Mouse (Mus musculus): Measurements from ENCODE around the gene Ptprd. TPM values are rescaled to one million over a fixed set of nuclear protein-coding genes. Genes with fewer than 3 reads are reported as not detected.
A peak's percentile ranks its signal among the peaks of the same experiment; 100 is the strongest.

Ptprd gene
- polyA plus RNA-seq, 1 experiment from 2014 or later, result 30.4 TPM

DNA sequence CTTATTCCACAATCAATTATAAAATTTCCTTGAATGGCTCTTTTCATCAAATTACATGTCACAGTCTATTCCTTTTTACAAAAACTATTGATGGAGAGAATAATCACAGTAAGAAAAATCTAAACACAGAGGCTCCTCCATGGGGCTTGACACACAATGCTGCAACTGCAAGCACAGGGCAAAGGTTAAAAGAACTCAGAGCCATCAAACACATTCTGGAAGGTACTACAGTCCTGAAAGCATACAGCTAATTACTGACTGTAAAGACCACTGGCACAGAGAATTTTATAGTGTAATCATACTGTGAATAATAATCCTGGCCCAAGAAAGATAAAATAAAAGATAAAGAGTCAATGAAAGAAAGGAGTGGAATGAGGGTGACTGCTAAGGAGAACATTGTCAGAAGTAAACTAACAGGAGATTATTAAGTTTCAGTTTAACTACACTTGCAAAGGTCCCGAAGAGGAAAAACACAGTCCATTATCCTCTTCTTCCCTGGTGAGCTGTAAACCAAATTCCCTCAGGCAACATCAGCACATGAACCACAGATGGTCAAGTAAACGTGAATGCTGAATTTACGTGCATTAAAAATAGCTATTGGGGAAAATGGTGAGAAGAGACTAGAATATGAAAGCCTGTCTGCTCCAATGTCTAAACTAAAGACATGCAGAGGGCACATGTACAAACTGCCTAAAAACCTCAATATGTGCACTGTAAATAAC is 1861.4 kb downstream of the Ptprd start:
- H3K4me3 ChIP-seq (ENCODE audit: low read depth, low read length), result no peak overlapping the region
- no peak overlapping the region for H3K9ac ChIP-seq (replicated peaks; ENCODE audit: low read depth, low read length)
- H3K4me1 ChIP-seq (ENCODE audit: control insufficient read depth, insufficient read depth, low read length), result peaks cover 13% of the 10 kb centered on the region; the same call in 1 of the 2 replicates
- no peaks in the 10 kb centered on the region for H3K36me3 ChIP-seq (ENCODE audit: control insufficient read depth, insufficient read depth, low read length)
- H3K27me3 ChIP-seq (ENCODE audit: control insufficient read depth, insufficient read depth, low read length), result no peaks in the 10 kb centered on the region
- WGBS, result 45% methylated on average over 3 of the region's 3 CpGs
- H3K27ac ChIP-seq (ENCODE audit: low read length), result no peak overlapping the region
- ATAC-seq (ENCODE audit: insufficient number of reproducible peaks, insufficient read depth, low FRiP score, low read depth), result no peak
- no peak overlapping the region for H3K4me2 ChIP-seq (replicated peaks; ENCODE audit: low read depth, low read length)
- no peaks in the 10 kb centered on the region for H3K9me3 ChIP-seq (ENCODE audit: control insufficient read depth, low read depth, low read length)

- H3K9me3 ChIP-seq (ENCODE audit: control insufficient read depth, low read depth, low read length), result no peaks in the 10 kb centered on the region
- 58% methylated on average over 3 of the region's 3 CpGs for WGBS
- no peak overlapping the region for H3K27ac ChIP-seq (ENCODE audit: low read length)
- H3K36me3 ChIP-seq (ENCODE audit: control insufficient read depth, insufficient read depth, low read length), result no peaks in the 10 kb centered on the region
- no peak overlapping the region for H3K4me3 ChIP-seq (ENCODE audit: low read depth, low read length)
- H3K4me1 ChIP-seq (ENCODE audit: control insufficient read depth, insufficient read depth, low read length), result no peaks in the 10 kb centered on the region
- ATAC-seq (ENCODE audit: insufficient number of reproducible peaks, insufficient read depth, low FRiP score, low read depth), result no peak
- H3K27me3 ChIP-seq (ENCODE audit: control insufficient read depth, insufficient read depth, low read length), result no peaks in the 10 kb centered on the region
- no peak overlapping the region for H3K4me2 ChIP-seq (replicated peaks; ENCODE audit: low read depth, low read length)
- H3K9ac ChIP-seq (replicated peaks; ENCODE audit: low read depth, low read length), result no peak overlapping the region
Observed at GRCm38 (mm10) chr4:76344059-76344458, 1867.7 kb downstream of the Ptprd start.

DNA sequence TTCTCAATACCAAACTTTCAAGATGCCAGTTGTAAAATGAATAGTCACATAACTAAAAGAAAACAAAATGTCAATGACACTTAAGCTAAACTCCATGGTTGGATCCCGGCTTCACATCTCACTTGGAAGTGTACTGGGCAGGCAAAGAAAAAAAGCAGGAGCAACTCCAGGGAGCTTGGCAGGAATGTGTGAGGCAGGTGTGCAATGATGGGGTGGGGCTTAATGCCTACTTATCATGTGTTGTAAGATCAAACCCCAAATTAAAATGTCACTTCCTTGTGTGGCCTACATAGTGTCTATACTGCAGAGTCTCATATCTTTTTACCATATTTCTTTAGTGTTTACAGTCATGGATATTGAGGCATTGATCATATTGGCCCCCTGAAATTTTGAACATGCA is 1873.8 kb downstream of the Ptprd start:
- Histone ChIP-seq H3K4me2 (replicated peaks; ENCODE audit: low read depth, low read length) (no peak overlapping the region), H3K36me3 (ENCODE audit: control insufficient read depth, insufficient read depth, low read length) (no peaks in the 10 kb centered on the region), H3K9me3 (ENCODE audit: control insufficient read depth, low read depth, low read length) (no peaks in the 10 kb centered on the region), H3K4me3 (ENCODE audit: low read depth, low read length) (no peak overlapping the region), H3K27ac (ENCODE audit: low read length) (no peak overlapping the region), H3K9ac (replicated peaks; ENCODE audit: low read depth, low read length) (no peak overlapping the region), H3K27me3 (ENCODE audit: control insufficient read depth, insufficient read depth, low read length) (no peaks in the 10 kb centered on the region), H3K4me1 (ENCODE audit: control insufficient read depth, insufficient read depth, low read length) (no peaks in the 10 kb centered on the region)
- WGBS, result 79% methylated on average over 1 of the region's 1 CpGs
- no peak for ATAC-seq (ENCODE audit: insufficient number of reproducible peaks, insufficient read depth, low FRiP score, low read depth)

GRCm38 (mm10) chr4:76327346-76327745 is 1884.4 kb downstream of the Ptprd start:
- Histone ChIP-seq H3K27me3 (ENCODE audit: control insufficient read depth, insufficient read depth, low read length) (no peaks in the 10 kb centered on the region), H3K4me2 (replicated peaks; ENCODE audit: low read depth, low read length) (peak overlapping the region; percentile 30), H3K36me3 (ENCODE audit: control insufficient read depth, insufficient read depth, low read length) (no peaks in the 10 kb centered on the region), H3K9ac (replicated peaks; ENCODE audit: low read depth, low read length) (no peak overlapping the region), H3K4me1 (ENCODE audit: control insufficient read depth, insufficient read depth, low read length) (peaks cover 10% of the 10 kb centered on the region; the same call in 1 of the 2 replicates), H3K9me3 (ENCODE audit: control insufficient read depth, low read depth, low read length) (no peaks in the 10 kb centered on the region), H3K4me3 (ENCODE audit: low read depth, low read length) (no peak overlapping the region), H3K27ac (ENCODE audit: low read length) (no peak overlapping the region)
- 21% methylated on average over 11 of the region's 11 CpGs for WGBS
- ATAC-seq (ENCODE audit: insufficient number of reproducible peaks, insufficient read depth, low FRiP score, low read depth), result no peak

- Histone ChIP-seq H3K27ac (ENCODE audit: low read length) (no peak overlapping the region), H3K36me3 (ENCODE audit: control insufficient read depth, insufficient read depth, low read length) (no peaks in the 10 kb centered on the region), H3K9ac (replicated peaks; ENCODE audit: low read depth, low read length) (no peak overlapping the region), H3K4me1 (ENCODE audit: control insufficient read depth, insufficient read depth, low read length) (peaks cover 17% of the 10 kb centered on the region; the same call in 1 of the 2 replicates), H3K9me3 (ENCODE audit: control insufficient read depth, low read depth, low read length) (no peaks in the 10 kb centered on the region), H3K27me3 (ENCODE audit: control insufficient read depth, insufficient read depth, low read length) (no peaks in the 10 kb centered on the region), H3K4me2 (replicated peaks; ENCODE audit: low read depth, low read length) (no peak overlapping the region), H3K4me3 (ENCODE audit: low read depth, low read length) (no peak overlapping the region)
- WGBS, result 86% methylated on average over 3 of the region's 3 CpGs
- ATAC-seq (ENCODE audit: insufficient number of reproducible peaks, insufficient read depth, low FRiP score, low read depth), result 0 out of 2 replicates have a peak, but pooled peaks have one; percentile 28
Observed at GRCm38 (mm10) chr4:76325646-76326045, 1886.1 kb downstream of the Ptprd start.

- Histone ChIP-seq H3K9ac (replicated peaks; ENCODE audit: low read depth, low read length) (no peak overlapping the region), H3K36me3 (ENCODE audit: control insufficient read depth, insufficient read depth, low read length) (no peaks in the 10 kb centered on the region), H3K27ac (ENCODE audit: low read length) (no peak overlapping the region), H3K4me3 (ENCODE audit: low read depth, low read length) (no peak overlapping the region), H3K9me3 (ENCODE audit: control insufficient read depth, low read depth, low read length) (no peaks in the 10 kb centered on the region), H3K4me1 (ENCODE audit: control insufficient read depth, insufficient read depth, low read length) (peaks cover 19% of the 10 kb centered on the region; the same call in 1 of the 2 replicates), H3K4me2 (replicated peaks; ENCODE audit: low read depth, low read length) (no peak overlapping the region), H3K27me3 (ENCODE audit: control insufficient read depth, insufficient read depth, low read length) (no peaks in the 10 kb centered on the region)
- ATAC-seq (ENCODE audit: insufficient number of reproducible peaks, insufficient read depth, low FRiP score, low read depth), result no peak
- 49% methylated on average over 10 of the region's 10 CpGs for WGBS
Observed at GRCm38 (mm10) chr4:76324928-76325327, 1886.8 kb downstream of the Ptprd start.

DNA sequence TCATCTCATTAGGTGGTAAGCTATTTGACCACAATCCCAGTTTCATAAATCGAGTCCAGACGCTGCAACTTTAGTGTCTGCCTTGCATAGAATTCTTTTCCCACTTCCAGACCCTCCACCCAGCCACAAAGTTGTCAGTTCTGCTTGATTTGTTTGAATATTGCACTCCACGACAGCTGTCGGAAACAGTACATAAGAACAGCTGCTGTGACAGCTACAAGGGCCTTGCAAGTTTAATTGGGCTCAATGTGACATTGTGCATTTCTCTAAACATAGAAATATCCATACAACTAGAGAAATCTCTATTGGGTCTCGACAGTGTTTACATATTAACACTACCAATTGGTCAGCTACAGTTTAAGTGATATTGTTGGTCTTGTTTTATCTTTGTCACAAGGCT is 1887.3 kb downstream of the Ptprd start:
- ATAC-seq (ENCODE audit: insufficient number of reproducible peaks, insufficient read depth, low FRiP score, low read depth), result no peak
- Histone ChIP-seq H3K27me3 (ENCODE audit: control insufficient read depth, insufficient read depth, low read length) (no peaks in the 10 kb centered on the region), H3K36me3 (ENCODE audit: control insufficient read depth, insufficient read depth, low read length) (no peaks in the 10 kb centered on the region), H3K4me2 (replicated peaks; ENCODE audit: low read depth, low read length) (no peak overlapping the region), H3K9me3 (ENCODE audit: control insufficient read depth, low read depth, low read length) (no peaks in the 10 kb centered on the region), H3K9ac (replicated peaks; ENCODE audit: low read depth, low read length) (no peak overlapping the region), H3K4me1 (ENCODE audit: control insufficient read depth, insufficient read depth, low read length) (peaks cover 19% of the 10 kb centered on the region; the same call in 1 of the 2 replicates), H3K4me3 (ENCODE audit: low read depth, low read length) (no peak overlapping the region), H3K27ac (ENCODE audit: low read length) (no peak overlapping the region)
- 45% methylated on average over 5 of the region's 5 CpGs for WGBS

DNA sequence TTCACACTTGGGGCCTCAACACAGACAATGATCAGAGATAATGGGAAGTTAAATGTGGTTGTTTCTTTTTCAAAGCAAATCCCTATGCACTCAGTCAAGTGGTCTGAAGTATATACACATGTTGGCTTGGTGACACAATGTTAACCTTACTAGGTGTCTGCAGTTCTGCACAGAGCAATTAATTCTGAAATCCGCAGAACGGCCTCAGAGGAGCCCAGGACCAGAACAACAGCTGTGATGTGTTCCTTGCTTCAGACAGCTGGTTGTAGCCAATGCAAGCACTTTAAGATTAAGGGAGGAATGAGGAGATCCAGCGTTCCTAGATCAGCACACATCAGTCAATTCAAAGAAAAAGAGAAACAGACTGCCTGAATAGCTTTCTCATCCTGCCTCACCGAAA is 1891.9 kb downstream of the Ptprd start:
- H3K27ac ChIP-seq (ENCODE audit: low read length), result peak overlapping the region; percentile 15; the same call in 1 of the 2 replicates
- no peak overlapping the region for H3K9ac ChIP-seq (replicated peaks; ENCODE audit: low read depth, low read length)
- H3K36me3 ChIP-seq (ENCODE audit: control insufficient read depth, insufficient read depth, low read length), result no peaks in the 10 kb centered on the region; the same call in 1 of the 2 replicates
- no peak overlapping the region for H3K4me3 ChIP-seq (ENCODE audit: low read depth, low read length)
- no peaks in the 10 kb centered on the region for H3K9me3 ChIP-seq (ENCODE audit: control insufficient read depth, low read depth, low read length)
- no peaks in the 10 kb centered on the region for H3K27me3 ChIP-seq (ENCODE audit: control insufficient read depth, insufficient read depth, low read length)
- peaks cover 13% of the 10 kb centered on the region; the same call in 1 of the 2 replicates for H3K4me1 ChIP-seq (ENCODE audit: control insufficient read depth, insufficient read depth, low read length)
- WGBS, result 18% methylated on average over 4 of the region's 4 CpGs
- no peak overlapping the region for H3K4me2 ChIP-seq (replicated peaks; ENCODE audit: low read depth, low read length)
- peak; percentile 82; the same call in 1 of the 2 replicates for ATAC-seq (ENCODE audit: insufficient number of reproducible peaks, insufficient read depth, low FRiP score, low read depth)

Data from stomach, embryonic 14.5 days (tissue).